Mouse (Mus musculus): ENCODE results near the gene Pou2af1. TPM values are rescaled to one million over a fixed set of nuclear protein-coding genes. Genes with fewer than 3 reads are reported as not detected.

Gene Pou2af1
- polyA plus RNA-seq, 1 experiment, result 30.5 TPM

- WGBS, result 87% methylated on average over 8 of the region's 8 CpGs
- TF ChIP-seq POLR2A (IDR thresholded peaks at IDR 0.05; ENCODE audit: borderline replicate concordance, control insufficient read depth, low read depth, low read length) (no peak), CTCF (IDR thresholded peaks at IDR 0.05; ENCODE audit: control insufficient read depth, insufficient read depth, low read length) (no peak)
These were observed 18.7 kb downstream of the Pou2af1 start for GRCm38 (mm10) chr9:51232163-51232562.

DNA sequence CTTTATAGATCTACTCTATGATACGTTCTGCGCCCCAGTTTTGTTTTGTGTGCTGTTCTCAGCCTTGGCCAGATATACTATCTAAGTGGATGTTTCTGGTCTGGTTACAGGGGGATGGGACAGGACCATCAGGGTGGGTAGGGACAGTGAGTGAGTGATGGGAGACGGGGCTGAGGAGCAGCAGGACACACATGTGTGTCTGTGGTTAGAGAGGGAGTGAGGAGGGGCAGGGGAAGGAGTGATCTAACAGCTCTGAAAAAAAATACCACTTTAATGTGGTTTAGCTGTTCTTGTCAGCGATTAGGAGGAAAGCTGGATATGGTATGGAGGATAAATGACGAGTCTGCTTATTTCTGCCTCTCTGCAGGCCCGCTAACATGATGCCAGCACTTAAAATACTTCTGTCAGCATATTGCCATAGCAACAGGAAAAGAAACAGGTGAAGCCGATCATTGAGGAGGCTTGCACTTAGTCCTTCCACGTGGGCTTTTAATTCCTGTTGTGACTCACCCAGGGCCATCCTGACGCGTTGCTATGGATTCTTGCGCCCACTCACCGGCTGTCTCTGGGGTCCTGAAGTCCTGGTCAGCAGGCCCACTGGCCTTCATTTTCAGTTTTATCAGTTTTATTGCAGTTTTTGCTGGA is 25.4 kb downstream of the Pou2af1 start:
- no peak overlapping the region for H3K27ac ChIP-seq (ENCODE audit: control insufficient read depth, insufficient read depth, low read depth, low read length, poor library complexity)

More at GRCm38 (mm10) chr9:51232163-51232562, 18.7 kb downstream of the Pou2af1 start:
- Histone ChIP-seq H3K4me3 (replicated peaks; ENCODE audit: control insufficient read depth, low read depth, low read length) (no peak overlapping the region), H3K4me1 (ENCODE audit: control insufficient read depth, insufficient read depth, low read length) (no peaks in the 10 kb centered on the region), H3K27ac (ENCODE audit: control insufficient read depth, insufficient read depth, low read depth, low read length, poor library complexity) (no peak overlapping the region)

GRCm38 (mm10) chr9:51256780-51257502 is 43.4 kb downstream of the Pou2af1 start:
- H3K27ac ChIP-seq (ENCODE audit: control insufficient read depth, insufficient read depth, low read depth, low read length, poor library complexity), result no peak overlapping the region
- no peak for TF ChIP-seq CTCF (IDR thresholded peaks at IDR 0.05; ENCODE audit: control insufficient read depth, insufficient read depth, low read length)
- TF ChIP-seq POLR2A (IDR thresholded peaks at IDR 0.05; ENCODE audit: borderline replicate concordance, control insufficient read depth, low read depth, low read length), result no peak
- H3K4me1 ChIP-seq (ENCODE audit: control insufficient read depth, insufficient read depth, low read length), result no peaks in the 10 kb centered on the region; the same call in 1 of the 2 replicates
- H3K4me3 ChIP-seq (replicated peaks; ENCODE audit: control insufficient read depth, low read depth, low read length), result no peak overlapping the region
- 57% methylated on average over 4 of the region's 4 CpGs for WGBS

More for the DNA sequence above, 25.4 kb downstream of the Pou2af1 start:
- TF ChIP-seq CTCF (IDR thresholded peaks at IDR 0.05; ENCODE audit: control insufficient read depth, insufficient read depth, low read length) (no peak), POLR2A (IDR thresholded peaks at IDR 0.05; ENCODE audit: borderline replicate concordance, control insufficient read depth, low read depth, low read length) (no peak)
- no peaks in the 10 kb centered on the region for H3K4me1 ChIP-seq (ENCODE audit: control insufficient read depth, insufficient read depth, low read length)
- WGBS, result 38% methylated on average over 12 of the region's 12 CpGs
- H3K4me3 ChIP-seq (replicated peaks; ENCODE audit: control insufficient read depth, low read depth, low read length), result no peak overlapping the region

DNA sequence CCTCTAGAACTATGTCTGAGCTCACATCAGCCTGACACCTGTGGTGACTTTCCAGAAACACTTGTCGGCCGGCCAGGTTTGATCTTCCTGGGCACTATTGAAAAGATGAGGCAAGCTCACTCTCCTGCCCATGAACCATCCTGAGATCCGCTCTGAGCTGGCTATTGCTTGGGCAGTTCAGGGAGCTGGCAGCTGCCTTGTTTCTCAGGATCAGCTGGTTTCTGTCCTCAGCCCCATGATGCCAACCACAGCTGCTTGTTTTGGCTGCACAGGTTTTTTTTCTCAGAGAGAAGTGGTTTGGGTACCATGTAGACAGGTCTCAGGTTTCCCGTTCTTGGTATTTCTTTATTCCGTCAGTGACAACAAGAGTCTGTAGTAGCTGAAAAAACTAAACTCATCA is 44.9 kb downstream of the Pou2af1 start:
- no peak for TF ChIP-seq CTCF (IDR thresholded peaks at IDR 0.05; ENCODE audit: control insufficient read depth, insufficient read depth, low read length)
- TF ChIP-seq POLR2A (IDR thresholded peaks at IDR 0.05; ENCODE audit: borderline replicate concordance, control insufficient read depth, low read depth, low read length), result no peak
- H3K27ac ChIP-seq (ENCODE audit: control insufficient read depth, insufficient read depth, low read depth, low read length, poor library complexity), result no peak overlapping the region
- no peak overlapping the region for H3K4me3 ChIP-seq (replicated peaks; ENCODE audit: control insufficient read depth, low read depth, low read length)
- H3K4me1 ChIP-seq (ENCODE audit: control insufficient read depth, insufficient read depth, low read length), result no peaks in the 10 kb centered on the region
- 78% methylated on average over 5 of the region's 5 CpGs for WGBS

GRCm38 (mm10) chr9:51268852-51269251 is 55.3 kb downstream of the Pou2af1 start:
- Histone ChIP-seq H3K4me3 (replicated peaks; ENCODE audit: control insufficient read depth, low read depth, low read length) (no peak overlapping the region), H3K27ac (ENCODE audit: control insufficient read depth, insufficient read depth, low read depth, low read length, poor library complexity) (no peak overlapping the region), H3K4me1 (ENCODE audit: control insufficient read depth, insufficient read depth, low read length) (no peaks in the 10 kb centered on the region)
- TF ChIP-seq CTCF (IDR thresholded peaks at IDR 0.05; ENCODE audit: control insufficient read depth, insufficient read depth, low read length), result no peak
- no peak for TF ChIP-seq POLR2A (IDR thresholded peaks at IDR 0.05; ENCODE audit: borderline replicate concordance, control insufficient read depth, low read depth, low read length)
- 70% methylated on average over 5 of the region's 5 CpGs for WGBS

DNA sequence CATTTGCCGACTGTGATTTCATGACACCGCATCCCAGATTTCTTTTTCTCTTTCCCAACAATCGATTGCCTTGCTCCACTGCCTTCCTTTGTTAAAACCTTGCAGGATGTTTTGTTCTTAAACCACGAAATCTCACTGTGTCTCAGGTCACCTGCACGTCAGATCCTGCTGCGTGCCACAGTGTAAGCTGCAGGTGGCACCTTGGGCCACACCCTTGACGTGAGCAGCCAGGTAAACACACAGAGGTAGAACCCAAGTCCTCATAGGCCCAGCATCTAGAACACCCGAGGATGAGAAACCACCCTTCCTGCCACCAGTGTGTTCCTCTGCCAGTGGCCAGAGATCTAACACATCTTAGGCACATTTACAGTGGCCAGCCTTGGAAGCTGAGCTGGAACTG is 57.6 kb downstream of the Pou2af1 start:
- TF ChIP-seq CTCF (IDR thresholded peaks at IDR 0.05; ENCODE audit: control insufficient read depth, insufficient read depth, low read length), result no peak
- no peak for TF ChIP-seq POLR2A (IDR thresholded peaks at IDR 0.05; ENCODE audit: borderline replicate concordance, control insufficient read depth, low read depth, low read length)

GRCm38 (mm10) chr9:51272102-51272501 is 58.6 kb downstream of the Pou2af1 start:
- TF ChIP-seq POLR2A (IDR thresholded peaks at IDR 0.05; ENCODE audit: borderline replicate concordance, control insufficient read depth, low read depth, low read length), result no peak
- TF ChIP-seq CTCF (IDR thresholded peaks at IDR 0.05; ENCODE audit: control insufficient read depth, insufficient read depth, low read length), result no peak
- no peak overlapping the region for H3K27ac ChIP-seq (ENCODE audit: control insufficient read depth, insufficient read depth, low read depth, low read length, poor library complexity)
- H3K4me1 ChIP-seq (ENCODE audit: control insufficient read depth, insufficient read depth, low read length), result no peaks in the 10 kb centered on the region
- WGBS, result 43% methylated on average over 5 of the region's 5 CpGs
- no peak overlapping the region for H3K4me3 ChIP-seq (replicated peaks; ENCODE audit: control insufficient read depth, low read depth, low read length)

More for the DNA sequence above, 57.6 kb downstream of the Pou2af1 start:
- Histone ChIP-seq H3K4me1 (ENCODE audit: control insufficient read depth, insufficient read depth, low read length) (no peaks in the 10 kb centered on the region), H3K4me3 (replicated peaks; ENCODE audit: control insufficient read depth, low read depth, low read length) (no peak overlapping the region), H3K27ac (ENCODE audit: control insufficient read depth, insufficient read depth, low read depth, low read length, poor library complexity) (no peak overlapping the region)
- WGBS, result 83% methylated on average over 8 of the region's 8 CpGs

DNA sequence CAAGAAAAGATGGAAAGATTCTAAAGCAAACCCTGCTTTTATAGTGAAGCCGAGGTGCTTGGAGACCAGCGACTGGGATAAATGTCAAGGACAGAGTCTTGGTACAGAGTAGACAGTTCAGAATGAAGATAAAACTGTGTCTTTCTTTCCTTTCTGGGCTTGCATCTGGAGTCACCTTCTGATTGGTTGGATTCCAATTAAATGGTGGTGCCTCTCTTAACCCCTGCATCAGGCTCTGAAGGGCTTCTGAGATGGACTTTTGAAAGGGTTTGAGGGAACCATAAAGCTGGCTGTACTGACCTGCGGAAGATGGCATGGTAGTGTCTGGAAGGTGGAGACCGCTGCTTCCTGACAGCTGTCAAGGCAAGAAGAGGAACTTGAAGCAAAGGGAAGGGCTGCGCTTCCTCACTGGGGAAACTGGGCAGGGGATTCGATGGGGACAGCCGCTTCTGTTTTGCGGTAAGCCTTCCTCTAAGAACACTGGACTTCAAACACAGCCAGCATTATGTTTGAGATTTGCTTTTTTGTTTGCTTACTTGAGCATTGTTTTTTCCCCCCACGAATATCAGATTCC is 60.2 kb downstream of the Pou2af1 start:
- no peaks in the 10 kb centered on the region for H3K4me1 ChIP-seq (ENCODE audit: control insufficient read depth, insufficient read depth, low read length)
- no peak overlapping the region for H3K27ac ChIP-seq (ENCODE audit: control insufficient read depth, insufficient read depth, low read depth, low read length, poor library complexity)
- TF ChIP-seq POLR2A (IDR thresholded peaks at IDR 0.05; ENCODE audit: borderline replicate concordance, control insufficient read depth, low read depth, low read length), result no peak
- TF ChIP-seq CTCF (IDR thresholded peaks at IDR 0.05; ENCODE audit: control insufficient read depth, insufficient read depth, low read length), result no peak
- WGBS, result 18% methylated on average over 9 of the region's 9 CpGs
- H3K4me3 ChIP-seq (replicated peaks; ENCODE audit: control insufficient read depth, low read depth, low read length), result no peak overlapping the region

Measured in bone marrow, adult 2 months (tissue).